Mouse (Mus musculus) forebrain, embryonic 10.5 days (tissue): ENCODE measurements around the gene Slc15a1. TPM values are rescaled to one million over a fixed set of nuclear protein-coding genes. Genes with fewer than 3 reads are reported as not detected.

Source experiments
- DNase-seq: peaks from one replicate; pipeline ENCODE4 v3.0.0-alpha.2; 2017; ENCODE audit warnings: low spot score; ENCODE audit errors: extremely low spot score
- H3K27ac ChIP-seq: fragments of 300-500 bp; sonication (generic); 2 replicates; pipeline ENCODE4 v1.5.1; 2016; ENCODE audit warnings: mild to moderate bottlenecking
- H3K27me3 ChIP-seq: fragments of 300-500 bp; sonication (generic); 2 replicates; pipeline ENCODE4 v1.6.1; 2016; ENCODE audit warnings: mild to moderate bottlenecking; ENCODE audit not compliant: poor library complexity, severe bottlenecking
- H3K36me3 ChIP-seq: fragments of 300-500 bp; sonication (generic); replicated peaks from 2 replicates; pipeline ENCODE4 v1.6.1; 2016; ENCODE audit warnings: mild to moderate bottlenecking, moderate library complexity
- H3K4me1 ChIP-seq: fragments of 300-500 bp; sonication (generic); 2 replicates; pipeline ENCODE4 v1.6.1; 2016
- H3K4me3 ChIP-seq: fragments of 300-500 bp; sonication (generic); 2 replicates; pipeline ENCODE4 v1.5.1; 2016; ENCODE audit warnings: mild to moderate bottlenecking, moderate library complexity
- H3K9me3 ChIP-seq: fragments of 300-500 bp; sonication (generic); 2 replicates; pipeline ENCODE4 v1.6.1; 2016; ENCODE audit warnings: mild to moderate bottlenecking, moderate library complexity
- WGBS: fragments of 180-500 bp; shearing (Covaris S2); methylation state at CpG from one replicate; pipeline ENCODE4 v1.1.7; 2016; 5-methylcytosine and 5-hydroxymethylcytosine counted together
- polyA plus RNA-seq: library from polyadenylated mRNA; unstranded; fragments of >200 nt; fragmentation: Nextera tagmentation; extraction: Ambion mirVana; gene quantifications from 2 replicates; pipeline ENCODE4 v1.2.1, GENCODE M21; 2016

The Slc15a1 gene
- polyA plus RNA-seq: not detected in 2 replicates

- peak within 1 kb of the TSS; percentile 9; the same call in 1 of the 2 replicates for H3K27ac ChIP-seq
- WGBS: 10% methylated on average over 33 of the region's 33 CpGs
- H3K36me3 ChIP-seq: no peaks in the 10 kb centered on the region
- no peaks in the 10 kb centered on the region for H3K9me3 ChIP-seq
- peaks cover 20% of the 10 kb centered on the region for H3K4me1 ChIP-seq
- H3K27me3 ChIP-seq: peaks cover 51% of the 10 kb centered on the region
- DNase-seq: no peak
- H3K4me3 ChIP-seq: peak within 1 kb of the TSS; percentile 43
Measured at GRCm38 (mm10) chr14:121504781-121505484, at the start of gene Slc15a1. TSS of gene Slc15a1 (minus strand) at chr14:121505252.

- Histone ChIP-seq H3K4me3 (no peak overlapping the region), H3K4me1 (peaks cover 5% of the 10 kb centered on the region; the same call in 1 of the 2 replicates), H3K27ac (no peak overlapping the region), H3K9me3 (no peaks in the 10 kb centered on the region), H3K27me3 (no peaks in the 10 kb centered on the region), H3K36me3 (no peaks in the 10 kb centered on the region)
- DNase-seq: no peak
Measured at GRCm38 (mm10) chr14:121553785-121554184, 48.7 kb upstream of the Slc15a1 start.

GRCm38 (mm10) chr14:121552586-121552985 lies 47.5 kb upstream of the Slc15a1 start:
- DNase-seq: no peak
- 81% methylated on average over 5 of the region's 5 CpGs for WGBS
- no peaks in the 10 kb centered on the region for H3K27me3 ChIP-seq
- no peak overlapping the region for H3K4me3 ChIP-seq
- peaks cover 11% of the 10 kb centered on the region for H3K4me1 ChIP-seq
- no peaks in the 10 kb centered on the region for H3K9me3 ChIP-seq
- no peak overlapping the region for H3K27ac ChIP-seq
- H3K36me3 ChIP-seq: no peaks in the 10 kb centered on the region

GRCm38 (mm10) chr14:121549834-121550233 lies 44.8 kb upstream of the Slc15a1 start:
- Histone ChIP-seq H3K9me3 (no peaks in the 10 kb centered on the region), H3K4me3 (no peak overlapping the region), H3K36me3 (peaks cover 5% of the 10 kb centered on the region), H3K27ac (no peak overlapping the region), H3K4me1 (peaks cover 12% of the 10 kb centered on the region), H3K27me3 (no peaks in the 10 kb centered on the region)
- no peak for DNase-seq
- WGBS: 76% methylated on average over 6 of the region's 6 CpGs

GRCm38 (mm10) chr14:121547745-121548144 lies 42.7 kb upstream of the Slc15a1 start:
- 34% methylated on average over 7 of the region's 7 CpGs for WGBS
- no peaks in the 10 kb centered on the region for H3K9me3 ChIP-seq
- peak overlapping the region; percentile 79 for H3K27ac ChIP-seq
- H3K4me1 ChIP-seq: peaks cover 12% of the 10 kb centered on the region
- H3K4me3 ChIP-seq: no peak overlapping the region
- peaks cover 5% of the 10 kb centered on the region for H3K36me3 ChIP-seq
- no peaks in the 10 kb centered on the region for H3K27me3 ChIP-seq
- DNase-seq: no peak

GRCm38 (mm10) chr14:121546621-121547020 lies 41.6 kb upstream of the Slc15a1 start:
- Histone ChIP-seq H3K27ac (peak overlapping the region; percentile 79), H3K4me1 (peaks cover 12% of the 10 kb centered on the region), H3K36me3 (peaks cover 5% of the 10 kb centered on the region), H3K9me3 (no peaks in the 10 kb centered on the region), H3K27me3 (no peaks in the 10 kb centered on the region), H3K4me3 (no peak overlapping the region)
- WGBS: 97% methylated on average over 5 of the region's 5 CpGs
- DNase-seq: no peak

GRCm38 (mm10) chr14:121545551-121546331 lies 40.7 kb upstream of the Slc15a1 start:
- WGBS: 89% methylated on average over 14 of the region's 14 CpGs
- H3K4me1 ChIP-seq: peaks cover 12% of the 10 kb centered on the region
- H3K4me3 ChIP-seq: no peak overlapping the region
- no peaks in the 10 kb centered on the region for H3K27me3 ChIP-seq
- peaks cover 5% of the 10 kb centered on the region for H3K36me3 ChIP-seq
- H3K9me3 ChIP-seq: no peaks in the 10 kb centered on the region
- no peak for DNase-seq
- H3K27ac ChIP-seq: 0 out of 2 replicates have a peak overlapping the region, but pooled peaks have one; percentile 20

- H3K27ac ChIP-seq: no peak overlapping the region
- WGBS: 93% methylated on average over 7 of the region's 7 CpGs
- H3K9me3 ChIP-seq: no peaks in the 10 kb centered on the region
- no peak overlapping the region for H3K4me3 ChIP-seq
- H3K36me3 ChIP-seq: peaks cover 4% of the 10 kb centered on the region
- no peaks in the 10 kb centered on the region for H3K4me1 ChIP-seq
- no peaks in the 10 kb centered on the region for H3K27me3 ChIP-seq
- DNase-seq: no peak
Measured at GRCm38 (mm10) chr14:121541262-121541661, 36.2 kb upstream of the Slc15a1 start.

- Histone ChIP-seq H3K27me3 (no peaks in the 10 kb centered on the region), H3K4me3 (no peak overlapping the region), H3K9me3 (no peaks in the 10 kb centered on the region), H3K36me3 (no peaks in the 10 kb centered on the region), H3K4me1 (no peaks in the 10 kb centered on the region), H3K27ac (no peak overlapping the region)
- 85% methylated on average over 3 of the region's 3 CpGs for WGBS
- no peak for DNase-seq
Measured at GRCm38 (mm10) chr14:121534501-121534900, 29.4 kb upstream of the Slc15a1 start.

GRCm38 (mm10) chr14:121530853-121531252 lies 25.8 kb upstream of the Slc15a1 start:
- no peak for DNase-seq

GRCm38 (mm10) chr14:121527883-121528282 lies 22.8 kb upstream of the Slc15a1 start:
- Histone ChIP-seq H3K4me1 (no peaks in the 10 kb centered on the region), H3K27me3 (no peaks in the 10 kb centered on the region), H3K9me3 (no peaks in the 10 kb centered on the region), H3K27ac (no peak overlapping the region), H3K36me3 (no peaks in the 10 kb centered on the region), H3K4me3 (no peak overlapping the region)
- 90% methylated on average over 3 of the region's 3 CpGs for WGBS
- DNase-seq: no peak

More at GRCm38 (mm10) chr14:121530853-121531252, 25.8 kb upstream of the Slc15a1 start:
- H3K27ac ChIP-seq: no peak overlapping the region
- H3K4me1 ChIP-seq: no peaks in the 10 kb centered on the region
- 85% methylated on average over 9 of the region's 9 CpGs for WGBS
- no peaks in the 10 kb centered on the region for H3K36me3 ChIP-seq
- H3K9me3 ChIP-seq: no peaks in the 10 kb centered on the region
- no peaks in the 10 kb centered on the region for H3K27me3 ChIP-seq
- H3K4me3 ChIP-seq: no peak overlapping the region

GRCm38 (mm10) chr14:121527201-121527600 lies 22.1 kb upstream of the Slc15a1 start:
- Histone ChIP-seq H3K36me3 (no peaks in the 10 kb centered on the region), H3K27me3 (no peaks in the 10 kb centered on the region), H3K27ac (no peak overlapping the region), H3K9me3 (no peaks in the 10 kb centered on the region), H3K4me1 (no peaks in the 10 kb centered on the region), H3K4me3 (no peak overlapping the region)
- 89% methylated on average over 1 of the region's 1 CpGs for WGBS
- DNase-seq: no peak

- no peak overlapping the region for H3K4me3 ChIP-seq
- H3K27me3 ChIP-seq: no peaks in the 10 kb centered on the region
- no peaks in the 10 kb centered on the region for H3K36me3 ChIP-seq
- no peak for DNase-seq
- WGBS: 87% methylated on average over 4 of the region's 4 CpGs
- no peaks in the 10 kb centered on the region for H3K9me3 ChIP-seq
- H3K4me1 ChIP-seq: no peaks in the 10 kb centered on the region
- H3K27ac ChIP-seq: no peak overlapping the region
Measured at GRCm38 (mm10) chr14:121521709-121522108, 16.7 kb upstream of the Slc15a1 start.
